Mouse (Mus musculus): ENCODE measurements around the gene Tbrg4. TPM values are rescaled to one million over a fixed set of nuclear protein-coding genes. Genes with fewer than 3 reads are reported as not detected.

Gene Tbrg4
- polyA plus RNA-seq, 1 experiment from 2014 or later: 46.6 TPM

DNA sequence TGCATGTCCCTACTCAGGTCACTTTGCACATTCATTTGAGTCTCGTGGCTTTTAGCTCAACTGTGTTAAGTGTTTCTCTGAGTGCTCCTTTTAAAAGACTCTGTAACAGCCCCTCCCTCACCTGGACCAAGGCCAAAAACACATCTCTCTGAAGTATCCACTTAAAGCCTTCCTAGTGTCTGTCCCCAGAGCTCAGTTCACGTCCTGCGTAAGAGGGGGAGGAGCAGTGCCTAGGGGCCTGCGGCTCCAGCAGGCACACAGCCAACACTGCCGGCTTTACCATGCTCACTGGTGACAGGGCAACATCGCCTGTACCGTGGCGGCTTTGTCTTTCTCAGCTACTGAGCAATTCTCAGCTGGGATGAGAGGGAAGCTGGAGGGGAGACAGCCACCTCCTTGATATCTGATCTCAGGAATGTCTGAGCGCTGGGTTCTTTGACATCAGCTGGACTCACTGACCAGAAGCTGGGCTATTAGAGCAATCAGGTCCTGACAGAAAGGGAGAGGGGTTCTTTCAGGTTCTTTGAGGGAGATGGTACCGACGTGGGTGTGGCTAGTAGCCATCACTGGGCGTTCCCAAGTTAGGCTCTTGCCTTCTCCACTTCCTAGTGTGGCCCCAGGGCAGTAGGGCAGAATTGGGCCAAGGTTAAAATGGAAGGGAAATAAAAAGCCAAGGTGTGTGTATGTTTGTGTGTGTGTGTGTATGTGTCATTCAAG, 21.8 kb downstream of the Tbrg4 start:
- peak; percentile 81 for ATAC-seq (ENCODE audit: insufficient read depth)
- Histone ChIP-seq H3K9me3 (ENCODE audit: low read depth, low read length) (no peaks in the 10 kb centered on the region), H3K27ac (ENCODE audit: low read depth) (no peak overlapping the region), H3K4me3 (ENCODE audit: low read depth, low read length) (no peak overlapping the region; the same call in 1 of the 2 replicates), H3K9ac (peak overlapping the region; percentile 6; the same call in 1 of the 2 replicates), H3K36me3 (ENCODE audit: insufficient read depth) (no peaks in the 10 kb centered on the region), H3K4me2 (peak overlapping the region; percentile 60), H3K27me3 (ENCODE audit: insufficient read depth, low read length) (peaks cover 24% of the 10 kb centered on the region), H3K4me1 (ENCODE audit: insufficient read depth) (peaks cover 7% of the 10 kb centered on the region)
- no peak for TF ChIP-seq CTCF (IDR thresholded peaks at IDR 0.05; ENCODE audit: low read depth)
- WGBS: 14% methylated on average over 12 of the region's 12 CpGs
- DNase-seq: peak; percentile 90

DNA sequence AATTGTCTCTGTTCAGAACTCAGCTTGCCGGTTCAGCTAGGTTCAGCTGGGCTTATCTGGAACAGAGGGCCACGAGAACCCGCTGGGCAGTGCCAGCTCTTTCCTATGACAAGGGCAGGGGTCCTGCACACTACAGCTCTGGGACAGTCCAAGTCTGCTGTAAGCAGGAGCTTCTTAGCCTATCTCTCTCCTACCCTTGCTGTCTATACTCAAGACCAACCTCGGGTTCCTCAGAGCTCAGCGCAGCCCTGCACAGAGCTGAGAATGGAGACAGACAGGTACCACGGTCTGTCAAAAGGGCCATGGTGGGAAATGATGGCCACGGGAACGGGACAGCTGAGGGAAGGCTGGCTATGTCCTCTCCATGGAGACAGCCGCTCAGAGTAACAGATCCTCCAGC, 22.6 kb downstream of the Tbrg4 start:
- Histone ChIP-seq H3K4me3 (ENCODE audit: low read depth, low read length) (no peak overlapping the region), H3K27ac (ENCODE audit: low read depth) (no peak overlapping the region), H3K27me3 (ENCODE audit: insufficient read depth, low read length) (peaks cover 24% of the 10 kb centered on the region), H3K9ac (no peak overlapping the region), H3K36me3 (ENCODE audit: insufficient read depth) (peaks cover 1% of the 10 kb centered on the region; the same call in 1 of the 2 replicates), H3K4me2 (0 out of 2 replicates have a peak overlapping the region, but pooled peaks have one; percentile 60), H3K9me3 (ENCODE audit: low read depth, low read length) (no peaks in the 10 kb centered on the region), H3K4me1 (ENCODE audit: insufficient read depth) (peaks cover 7% of the 10 kb centered on the region)
- TF ChIP-seq CTCF (IDR thresholded peaks at IDR 0.05; ENCODE audit: low read depth): no peak
- WGBS: 71% methylated on average over 9 of the region's 9 CpGs
- ATAC-seq (ENCODE audit: insufficient read depth) (0 out of 2 replicates have a peak, but pooled peaks have one; percentile 1), DNase-seq (no peak)

GRCm38 (mm10) chr11:6602662-6603061, 23.2 kb downstream of the Tbrg4 start:
- no peak for ATAC-seq (ENCODE audit: insufficient read depth)
- peaks cover 7% of the 10 kb centered on the region for H3K36me3 ChIP-seq (ENCODE audit: insufficient read depth)
- no peak for TF ChIP-seq CTCF (IDR thresholded peaks at IDR 0.05; ENCODE audit: low read depth)
- peaks cover 7% of the 10 kb centered on the region for H3K4me1 ChIP-seq (ENCODE audit: insufficient read depth)
- peaks cover 24% of the 10 kb centered on the region for H3K27me3 ChIP-seq (ENCODE audit: insufficient read depth, low read length)
- DNase-seq: no peak
- no peak overlapping the region for H3K4me2 ChIP-seq
- no peak overlapping the region for H3K27ac ChIP-seq (ENCODE audit: low read depth)
- no peak overlapping the region for H3K9ac ChIP-seq
- H3K4me3 ChIP-seq (ENCODE audit: low read depth, low read length): no peak overlapping the region
- 76% methylated on average over 9 of the region's 9 CpGs for WGBS
- H3K9me3 ChIP-seq (ENCODE audit: low read depth, low read length): no peaks in the 10 kb centered on the region

DNA sequence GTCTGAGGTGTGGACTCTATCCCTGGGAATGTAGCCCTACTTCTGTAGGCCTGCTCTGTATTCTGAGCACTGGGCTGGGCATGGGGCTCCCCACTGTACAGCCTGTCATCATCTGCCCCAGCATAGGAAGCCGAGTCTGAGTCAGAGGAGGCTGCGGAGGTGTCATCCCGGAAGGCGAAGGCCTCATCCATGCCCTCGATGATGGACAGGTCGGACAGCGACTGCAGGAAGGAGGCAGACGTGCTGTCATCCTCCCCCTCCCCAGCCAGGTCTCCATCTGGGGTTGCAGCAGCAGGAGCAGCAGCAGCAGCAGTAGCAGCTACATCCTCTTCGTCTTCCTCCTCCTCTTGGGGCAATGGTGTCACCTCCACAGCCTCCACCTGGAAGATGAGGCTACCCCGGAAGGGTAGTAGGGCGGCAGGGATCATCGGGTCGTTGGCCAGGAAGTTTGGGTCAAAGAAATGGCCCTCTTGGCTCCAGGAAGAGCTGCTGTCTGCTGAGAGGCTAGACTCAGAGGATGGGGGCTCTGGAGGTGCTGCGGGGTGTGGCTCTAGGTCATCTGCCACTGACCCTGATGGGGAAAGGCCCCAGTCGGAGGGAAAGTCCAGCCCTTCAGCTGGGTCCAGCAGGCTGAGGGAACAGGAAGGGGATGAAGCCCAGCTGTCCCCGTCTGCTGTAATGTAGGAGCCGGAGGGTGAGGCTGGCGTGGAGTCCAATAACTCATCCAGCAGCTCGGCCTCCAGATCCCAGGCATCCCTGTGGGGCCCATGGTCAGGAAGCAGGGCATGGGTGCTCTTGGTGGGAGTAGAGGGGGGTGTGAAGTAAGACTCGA, 24.0 kb downstream of the Tbrg4 start:
- Histone ChIP-seq H3K4me2 (no peak overlapping the region), H3K4me3 (ENCODE audit: low read depth, low read length) (no peak overlapping the region), H3K27ac (ENCODE audit: low read depth) (no peak overlapping the region), H3K9me3 (ENCODE audit: low read depth, low read length) (no peaks in the 10 kb centered on the region), H3K27me3 (ENCODE audit: insufficient read depth, low read length) (peaks cover 24% of the 10 kb centered on the region), H3K9ac (no peak overlapping the region), H3K4me1 (ENCODE audit: insufficient read depth) (peaks cover 7% of the 10 kb centered on the region), H3K36me3 (ENCODE audit: insufficient read depth) (peaks cover 15% of the 10 kb centered on the region)
- DNase-seq (no peak), ATAC-seq (ENCODE audit: insufficient read depth) (no peak)
- no peak for TF ChIP-seq CTCF (IDR thresholded peaks at IDR 0.05; ENCODE audit: low read depth)
- WGBS: 57% methylated on average over 20 of the region's 20 CpGs

- WGBS: 77% methylated on average over 8 of the region's 8 CpGs
- H3K4me2 ChIP-seq: no peak overlapping the region
- H3K27me3 ChIP-seq (ENCODE audit: insufficient read depth, low read length): peaks cover 10% of the 10 kb centered on the region
- H3K36me3 ChIP-seq (ENCODE audit: insufficient read depth): peaks cover 30% of the 10 kb centered on the region
- H3K4me1 ChIP-seq (ENCODE audit: insufficient read depth): peaks cover 4% of the 10 kb centered on the region
- ATAC-seq (ENCODE audit: insufficient read depth) (no peak), DNase-seq (no peak)
- H3K9ac ChIP-seq: no peak overlapping the region
- H3K9me3 ChIP-seq (ENCODE audit: low read depth, low read length): no peaks in the 10 kb centered on the region
- no peak overlapping the region for H3K4me3 ChIP-seq (ENCODE audit: low read depth, low read length)
- TF ChIP-seq CTCF (IDR thresholded peaks at IDR 0.05; ENCODE audit: low read depth): no peak
- no peak overlapping the region for H3K27ac ChIP-seq (ENCODE audit: low read depth)
Observed at GRCm38 (mm10) chr11:6600284-6600944, 25.5 kb downstream of the Tbrg4 start.

DNA sequence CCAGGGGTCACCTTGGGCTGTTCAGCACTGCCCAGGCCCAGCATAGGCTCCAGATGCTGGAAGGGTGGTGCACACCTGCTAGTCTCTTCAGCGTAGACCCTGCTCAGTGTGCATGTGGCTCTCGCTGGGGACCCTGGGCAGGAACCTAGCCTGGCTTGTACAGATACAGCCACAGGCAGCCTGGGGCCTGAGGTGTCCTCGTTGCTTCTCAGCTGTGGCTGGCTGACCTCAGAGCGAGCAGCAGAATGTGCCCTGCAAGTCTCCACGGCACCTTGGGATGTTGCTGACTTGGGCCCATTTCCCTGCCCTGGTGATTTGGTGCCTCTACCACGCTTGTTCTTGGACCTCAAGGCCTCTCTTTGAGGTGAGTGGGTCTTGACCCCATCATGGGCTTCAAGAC, 26.0 kb downstream of the Tbrg4 start:
- no peak for DNase-seq
- 83% methylated on average over 6 of the region's 6 CpGs for WGBS
- Histone ChIP-seq H3K4me2 (no peak overlapping the region), H3K27me3 (ENCODE audit: insufficient read depth, low read length) (0 out of 2 replicates have a peak, but pooled peaks cover 6% of the 10 kb centered on the region), H3K36me3 (ENCODE audit: insufficient read depth) (peaks cover 35% of the 10 kb centered on the region), H3K9me3 (ENCODE audit: low read depth, low read length) (no peaks in the 10 kb centered on the region), H3K27ac (ENCODE audit: low read depth) (no peak overlapping the region), H3K4me3 (ENCODE audit: low read depth, low read length) (no peak overlapping the region), H3K4me1 (ENCODE audit: insufficient read depth) (peaks cover 4% of the 10 kb centered on the region; the same call in 1 of the 2 replicates), H3K9ac (no peak overlapping the region)
- no peak for ATAC-seq (ENCODE audit: insufficient read depth)
- no peak for TF ChIP-seq CTCF (IDR thresholded peaks at IDR 0.05; ENCODE audit: low read depth)
